Mouse (Mus musculus) hindbrain, embryonic 16.5 days (tissue): ENCODE data around the gene Fam162a. TPM values are rescaled to one million over a fixed set of nuclear protein-coding genes. Genes with fewer than 3 reads are reported as not detected.
"Not testable (repeated sequence)": the region's sequence is repeated elsewhere in the genome, so short reads cannot be mapped to it uniquely, and the experiment has no call there.

ENCODE experiments used
- ATAC-seq: fragments of 200-750 bp; cut with Nextera tagmentation; 2 replicates; pipeline ENCODE4 v1.8.0; 2017; ENCODE audit warnings: moderate TSS enrichment, moderate library complexity
- H3K27ac ChIP-seq: fragments of 300-500 bp; sonication (generic); 2 replicates; pipeline ENCODE4 v1.5.1; 2014; ENCODE audit warnings: low read depth, mild to moderate bottlenecking, control low read depth, low read length, moderate library complexity
- H3K27me3 ChIP-seq: fragments of 300-500 bp; sonication (generic); replicated peaks from 2 replicates; pipeline ENCODE4 v1.6.1; 2014; ENCODE audit warnings: low read length; ENCODE audit not compliant: control insufficient read depth, insufficient read depth
- H3K36me3 ChIP-seq: fragments of 300-500 bp; sonication (generic); 2 replicates; pipeline ENCODE4 v1.6.1; 2014; ENCODE audit warnings: mild to moderate bottlenecking, low read length, moderate library complexity, mixed read lengths; ENCODE audit not compliant: control insufficient read depth, insufficient read depth
- H3K4me1 ChIP-seq: fragments of 300-500 bp; sonication (generic); 2 replicates; pipeline ENCODE4 v1.6.1; 2014; ENCODE audit warnings: low read depth, low read length; ENCODE audit not compliant: control insufficient read depth, insufficient read depth
- H3K4me2 ChIP-seq: fragments of 300-500 bp; sonication (generic); 2 replicates; pipeline ENCODE4 v1.6.1; 2014; ENCODE audit warnings: mild to moderate bottlenecking, low read length, control low read depth, moderate library complexity
- H3K4me3 ChIP-seq: fragments of 300-500 bp; sonication (generic); 2 replicates; pipeline ENCODE4 v1.5.1; 2014; ENCODE audit warnings: mild to moderate bottlenecking, low read length, control low read depth, moderate library complexity
- H3K9ac ChIP-seq: fragments of 300-500 bp; sonication (generic); 2 replicates; pipeline ENCODE4 v1.6.1; 2014; ENCODE audit warnings: low read depth, mild to moderate bottlenecking, control low read depth, low read length, moderate library complexity
- H3K9me3 ChIP-seq: fragments of 300-500 bp; sonication (generic); 2 replicates; pipeline ENCODE4 v1.6.1; 2014; ENCODE audit warnings: mild to moderate bottlenecking, low read length, moderate library complexity; ENCODE audit not compliant: control insufficient read depth
- WGBS: fragments of 180-500 bp; shearing (Covaris S2); extraction: QIAGEN DNeasy Blood & Tissue Kit; methylation state at CpG from one replicate; pipeline ENCODE4 v1.1.7; 2014; 5-methylcytosine and 5-hydroxymethylcytosine counted together
- polyA plus RNA-seq: library from polyadenylated mRNA; unstranded; fragments of >200 nt; fragmentation: Nextera tagmentation; extraction: Ambion mirVana; gene quantifications from 2 replicates; pipeline ENCODE4 v1.2.1, GENCODE M21; 2015

The Fam162a gene
- polyA plus RNA-seq = 136 and 144 TPM in 2 replicates

- Histone ChIP-seq H3K4me1 (peaks cover 16% of the 10 kb centered on the region), H3K27me3 (no peaks in the 10 kb centered on the region), H3K36me3 (no peaks in the 10 kb centered on the region), H3K4me3 (peak within 1 kb of the TSS; percentile 63), H3K4me2 (peak within 1 kb of the TSS; percentile 59), H3K27ac (peak within 1 kb of the TSS; percentile 99), H3K9me3 (no peaks in the 10 kb centered on the region), H3K9ac (peak within 1 kb of the TSS; percentile 87)
- ATAC-seq = peak; percentile 95
- under 1% methylated on average over 61 of the region's 81 CpGs for WGBS
Measured at GRCm38 (mm10) chr16:36071450-36072379, at the start of gene Fam162a, which contains the start of gene Ccdc58. Fam162a (minus strand) TSS chr16:36071594. Ccdc58 (plus strand) TSS chr16:36071685.

DNA sequence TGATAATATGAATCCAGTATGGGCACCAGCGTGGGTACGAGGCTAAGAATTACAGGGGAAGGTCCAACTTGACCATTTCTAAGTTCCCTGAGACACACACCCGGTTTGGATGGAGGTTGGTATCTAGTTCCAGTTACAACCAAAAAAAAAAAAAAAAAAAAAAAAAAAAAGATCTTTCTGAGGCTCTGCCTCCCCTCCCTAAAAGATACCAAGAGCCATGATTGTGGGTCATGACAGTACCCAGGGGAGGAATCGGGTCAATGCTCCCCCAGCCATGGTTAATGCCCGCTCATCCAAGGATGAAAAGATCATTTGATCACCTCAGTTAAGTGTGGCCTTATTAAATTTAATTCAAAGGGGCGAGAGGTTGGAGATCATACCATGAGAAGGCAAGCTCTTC is 44.4 kb upstream of the Fam162a start:
- not testable (repeated sequence) for H3K4me1 ChIP-seq, ATAC-seq, H3K4me3 ChIP-seq

GRCm38 (mm10) chr16:36111486-36111885 is 40.1 kb upstream of the Fam162a start:
- not testable (repeated sequence) for H3K36me3 ChIP-seq, H3K27me3 ChIP-seq, H3K9me3 ChIP-seq, H3K4me2 ChIP-seq, H3K27ac ChIP-seq, H3K4me3 ChIP-seq, ATAC-seq, H3K4me1 ChIP-seq, H3K9ac ChIP-seq

More for the DNA sequence above, 44.4 kb upstream of the Fam162a start:
- H3K27me3 ChIP-seq, H3K9ac ChIP-seq, H3K4me2 ChIP-seq, H3K9me3 ChIP-seq, H3K36me3 ChIP-seq, H3K27ac ChIP-seq: not testable (repeated sequence)
- WGBS = 95% methylated on average over 6 of the region's 6 CpGs

DNA sequence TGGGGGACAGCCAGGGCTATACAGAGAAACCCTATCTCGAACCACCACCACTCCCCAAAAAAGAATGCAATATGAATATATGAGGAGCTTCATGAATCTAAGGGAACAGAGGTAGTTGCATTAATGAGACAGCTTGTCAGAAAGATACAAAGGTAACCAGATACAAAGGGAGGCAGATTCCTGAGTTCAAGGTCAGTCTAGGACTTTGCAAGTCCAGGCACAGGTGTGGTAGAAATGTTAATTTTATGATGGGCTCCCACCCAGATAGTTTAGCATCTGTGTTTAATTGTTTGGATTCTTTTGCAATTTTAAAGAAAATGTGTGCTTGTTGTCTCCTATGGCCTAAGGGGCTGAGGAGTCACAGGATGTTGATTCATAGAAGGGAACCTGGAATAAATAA is 30.8 kb upstream of the Fam162a start:
- Histone ChIP-seq H3K27ac (no peak overlapping the region), H3K4me1 (no peaks in the 10 kb centered on the region), H3K36me3 (no peaks in the 10 kb centered on the region), H3K4me2 (no peak overlapping the region), H3K9ac (no peak overlapping the region), H3K9me3 (peaks cover 4% of the 10 kb centered on the region), H3K27me3 (no peaks in the 10 kb centered on the region), H3K4me3 (no peak overlapping the region)
- ATAC-seq = no peak
- 93% methylated on average over 1 of the region's 1 CpGs for WGBS

GRCm38 (mm10) chr16:36101526-36101925 is 30.1 kb upstream of the Fam162a start:
- no peak overlapping the region for H3K4me2 ChIP-seq
- 86% methylated on average over 1 of the region's 1 CpGs for WGBS
- H3K36me3 ChIP-seq = no peaks in the 10 kb centered on the region
- H3K4me3 ChIP-seq = no peak overlapping the region
- ATAC-seq = no peak
- H3K9me3 ChIP-seq = peaks cover 4% of the 10 kb centered on the region
- H3K4me1 ChIP-seq = no peaks in the 10 kb centered on the region
- no peak overlapping the region for H3K9ac ChIP-seq
- H3K27ac ChIP-seq = no peak overlapping the region
- no peaks in the 10 kb centered on the region for H3K27me3 ChIP-seq

- not testable (repeated sequence) for H3K9ac ChIP-seq, H3K4me1 ChIP-seq, H3K9me3 ChIP-seq, H3K27ac ChIP-seq, H3K36me3 ChIP-seq, H3K4me2 ChIP-seq, H3K4me3 ChIP-seq, H3K27me3 ChIP-seq, ATAC-seq
- WGBS = 94% methylated on average over 12 of the region's 12 CpGs
Measured at GRCm38 (mm10) chr16:36097813-36098499, 26.6 kb upstream of the Fam162a start.

- Histone ChIP-seq H3K27me3 (no peaks in the 10 kb centered on the region), H3K9ac (no peak overlapping the region), H3K4me3 (no peak overlapping the region), H3K9me3 (no peaks in the 10 kb centered on the region), H3K27ac (no peak overlapping the region), H3K4me1 (no peaks in the 10 kb centered on the region), H3K4me2 (no peak overlapping the region), H3K36me3 (no peaks in the 10 kb centered on the region)
- ATAC-seq = no peak
- 85% methylated on average over 3 of the region's 3 CpGs for WGBS
Measured at GRCm38 (mm10) chr16:36094079-36094478, 22.7 kb upstream of the Fam162a start.

- no peaks in the 10 kb centered on the region for H3K27me3 ChIP-seq
- no peak for ATAC-seq
- H3K9ac ChIP-seq = no peak overlapping the region
- H3K36me3 ChIP-seq = 0 out of 2 replicates have a peak, but pooled peaks cover 5% of the 10 kb centered on the region
- H3K4me1 ChIP-seq = no peaks in the 10 kb centered on the region
- H3K4me3 ChIP-seq = no peak overlapping the region
- no peak overlapping the region for H3K27ac ChIP-seq
- no peaks in the 10 kb centered on the region for H3K9me3 ChIP-seq
- H3K4me2 ChIP-seq = no peak overlapping the region
- 83% methylated on average over 11 of the region's 11 CpGs for WGBS
Measured at GRCm38 (mm10) chr16:36090785-36091509, 19.6 kb upstream of the Fam162a start.
